Mouse (Mus musculus) ES-E14 (cell line): ENCODE measurements around the gene Sptb.

Source experiments
- MAFK ChIP-seq: IDR thresholded peaks from 2 replicates; pipeline ENCODE4 v1.6.1; 2014; ENCODE audit warnings: mild to moderate bottlenecking, low read depth, low read length, inconsistent platforms; ENCODE audit not compliant: insufficient read depth
- ZC3H11A ChIP-seq: IDR thresholded peaks from 2 replicates; pipeline ENCODE4 v1.6.1; 2012; ENCODE audit warnings: low read depth, mild to moderate bottlenecking, inconsistent platforms, low read length, borderline replicate concordance
- ZNF384 ChIP-seq: IDR thresholded peaks from 2 replicates; pipeline ENCODE4 v1.6.1; 2012; ENCODE audit warnings: low read depth, low read length, inconsistent platforms

DNA sequence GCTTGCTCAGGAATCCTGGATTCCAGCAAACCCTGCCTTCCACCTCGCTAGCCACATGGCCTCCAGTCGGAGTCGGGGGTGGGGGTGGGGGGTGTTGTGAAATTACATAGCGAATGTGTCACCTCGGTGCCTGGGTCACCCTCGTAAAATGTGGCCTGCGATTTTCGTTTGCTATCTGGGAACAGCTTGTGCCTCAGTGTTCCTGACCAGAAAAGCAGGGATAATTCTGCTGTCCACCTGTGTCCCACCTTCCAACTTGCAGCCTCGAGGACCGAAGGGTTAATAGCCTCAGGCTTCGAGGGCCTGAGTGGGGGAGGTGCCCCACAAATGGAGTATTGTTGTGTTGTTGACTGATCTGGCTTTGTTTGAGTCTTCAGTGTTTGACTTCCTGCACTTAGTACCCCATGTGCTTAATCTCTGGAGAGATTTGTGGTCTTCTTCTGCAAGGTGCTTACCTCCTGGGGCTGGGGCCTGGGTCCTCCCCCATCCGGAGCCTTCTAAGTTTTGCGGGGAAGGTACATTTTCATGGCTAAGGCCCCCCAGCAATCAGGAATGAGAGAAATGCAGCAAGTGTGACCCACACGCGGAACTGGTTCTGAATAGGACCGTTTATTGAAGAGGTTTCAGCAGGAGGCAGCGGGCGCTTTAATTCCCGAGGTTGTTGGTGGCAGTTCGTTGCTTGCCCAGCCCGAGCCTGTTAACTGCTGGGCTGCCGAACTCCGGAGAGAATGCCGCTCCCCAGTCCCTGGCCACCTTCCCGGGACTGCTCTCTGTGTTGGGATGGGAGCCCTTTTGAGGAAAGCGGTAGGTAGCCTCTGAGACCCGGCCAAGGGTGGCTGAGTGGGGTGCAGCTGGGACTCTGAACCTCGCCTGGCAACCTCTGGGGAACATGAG lies 163.7 kb downstream of the Sptb start:
- TF ChIP-seq ZNF384 (no peak), MAFK (no peak), ZC3H11A (no peak)
